Mouse (Mus musculus): ENCODE data around the gene Zfp784. TPM values are rescaled to one million over a fixed set of nuclear protein-coding genes. Genes with fewer than 3 reads are reported as not detected.
A peak's percentile ranks its signal among the peaks of the same experiment; 100 is the strongest.
"Not testable (repeated sequence)": the region's sequence is repeated elsewhere in the genome, so short reads cannot be mapped to it uniquely, and the experiment has no call there.

The Zfp784 gene
- total RNA-seq (2022) = 1 to 10 TPM; 5.4 to 6.0 (median 5.7) TPM

GRCm38 (mm10) chr7:5038109-5038732 is at the start of gene Zfp784:
Zfp784 (minus strand) TSS chr7:5038446.
- DNase-seq (ENCODE audit: low spot score in 2 of 2) = peak; percentile 88 to 95

DNA sequence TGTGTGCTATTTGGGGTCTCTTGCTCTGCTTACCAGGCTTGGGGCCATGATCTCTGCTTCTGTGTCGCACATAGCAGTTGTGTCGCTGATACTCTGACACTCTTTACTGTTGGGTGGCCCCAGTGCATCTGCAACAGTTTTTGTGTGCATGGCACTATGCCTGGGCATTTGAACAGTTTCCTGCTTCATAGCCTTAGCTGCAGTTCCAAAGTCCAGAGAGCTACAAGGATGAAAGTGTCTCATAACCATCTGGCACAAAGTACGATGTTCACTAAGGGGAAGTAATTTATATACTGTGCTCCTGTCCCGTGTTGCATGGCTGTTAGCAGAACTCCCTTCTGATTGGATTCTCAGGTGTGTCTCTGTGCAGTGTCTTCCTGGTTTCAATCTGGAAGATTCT is 49.6 kb upstream of the Zfp784 start:
- DNase-seq (ENCODE audit: low spot score in 2 of 2) = no peak

DNA sequence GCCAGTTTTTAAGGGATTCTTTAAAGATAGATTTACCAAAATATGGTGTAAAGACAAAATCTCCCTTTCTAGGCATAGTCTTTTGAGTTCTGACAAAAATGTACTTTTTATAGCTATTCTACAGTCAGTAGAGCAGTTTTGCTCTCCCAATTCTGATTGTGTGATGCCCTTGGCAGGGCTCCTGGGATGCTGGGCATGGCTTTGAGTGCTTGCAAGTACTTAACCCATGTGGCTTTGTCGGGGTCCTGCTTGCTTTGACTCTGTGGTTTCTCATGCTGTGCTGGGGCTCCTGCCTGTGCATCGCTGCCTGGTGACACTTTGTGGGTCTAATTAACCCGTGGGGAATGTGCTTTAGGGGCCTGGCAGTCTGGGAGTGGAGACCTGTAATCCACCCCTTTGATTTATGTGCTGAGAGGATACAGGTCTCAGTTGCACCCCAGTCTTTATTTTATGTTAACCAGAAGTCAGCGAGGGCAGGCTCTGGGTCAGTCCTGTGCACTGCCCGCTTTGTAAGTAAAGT is 48.7 kb upstream of the Zfp784 start:
- DNase-seq (ENCODE audit: low spot score in 2 of 2) = no peak

DNA sequence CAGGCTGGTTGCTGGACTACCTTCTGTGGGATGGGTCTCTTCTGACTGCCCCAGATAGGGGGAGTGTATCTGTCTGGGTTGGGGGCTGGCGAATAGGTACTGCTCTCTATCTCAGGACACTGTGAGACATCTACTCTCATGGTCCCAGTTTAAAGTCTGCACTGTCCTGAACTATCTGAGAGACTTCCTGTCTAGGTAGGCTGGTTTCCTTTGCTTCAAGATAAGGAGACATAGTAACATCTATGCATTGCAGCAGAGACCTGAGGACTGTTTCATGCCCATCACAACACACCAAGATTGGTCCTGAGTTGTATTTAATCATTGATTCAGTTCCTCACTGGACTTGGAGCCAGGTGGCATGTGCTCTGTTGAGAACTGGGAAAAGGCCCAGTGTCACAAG is 47.3 kb upstream of the Zfp784 start:
- no peak for DNase-seq (ENCODE audit: low spot score in 2 of 2)

DNA sequence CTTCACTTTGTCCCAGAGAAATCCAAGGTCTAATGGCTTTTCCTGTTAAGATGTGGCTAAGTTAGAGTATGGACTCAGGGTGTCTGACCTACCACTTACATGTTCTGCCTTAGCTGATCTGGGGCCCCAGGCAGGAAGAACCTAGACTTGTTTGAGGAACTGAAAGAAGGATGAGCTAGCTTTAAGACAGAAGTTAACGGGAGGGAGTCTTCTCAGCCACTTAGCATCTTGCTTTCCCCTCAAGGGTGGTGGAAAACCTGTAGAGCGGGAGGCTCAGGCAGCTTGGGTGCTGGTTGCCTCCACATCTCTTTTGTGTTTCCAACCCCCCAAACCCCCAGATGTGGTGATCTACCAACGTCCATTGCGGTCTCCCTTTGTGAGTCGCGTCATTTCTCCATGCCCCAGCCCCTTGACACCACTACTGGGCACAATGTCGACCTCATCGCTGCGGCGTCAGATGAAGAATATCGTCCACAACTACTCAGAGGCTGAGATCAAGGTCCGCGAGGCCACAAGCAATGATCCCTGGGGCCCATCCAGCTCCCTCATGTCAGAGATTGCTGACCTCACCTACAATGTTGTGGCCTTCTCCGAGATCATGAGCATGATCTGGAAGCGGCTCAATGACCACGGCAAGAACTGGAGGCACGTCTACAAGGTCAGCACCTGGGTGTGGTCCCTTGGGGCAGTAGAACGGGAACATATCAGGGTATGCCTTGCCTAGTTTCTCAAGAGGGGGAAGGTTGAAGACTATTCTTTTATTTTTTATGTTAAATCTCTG is 45.3 kb upstream of the Zfp784 start:
- DNase-seq (ENCODE audit: low spot score in 2 of 2) = no peak

DNA sequence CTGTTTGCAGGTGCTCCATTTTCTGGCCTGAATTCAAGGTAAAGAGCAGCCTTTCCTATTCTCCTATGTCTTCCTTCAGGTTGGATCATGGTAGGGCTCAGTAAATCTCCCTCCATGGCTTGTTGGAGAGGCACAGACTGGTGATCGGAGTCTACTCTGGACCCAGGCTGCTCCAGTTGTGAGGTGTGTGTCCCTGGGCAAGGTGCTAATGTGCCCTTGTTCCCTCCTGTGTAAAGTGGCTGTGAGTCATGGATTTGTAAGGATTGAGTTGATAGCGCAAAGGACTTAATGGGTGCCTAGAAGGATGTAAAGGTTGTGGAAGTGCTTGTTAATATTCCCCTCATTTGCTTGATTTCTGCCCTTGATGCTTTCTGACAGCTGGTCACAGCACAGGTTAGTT is 43.7 kb upstream of the Zfp784 start:
- DNase-seq (ENCODE audit: low spot score in 2 of 2) = no peak

DNA sequence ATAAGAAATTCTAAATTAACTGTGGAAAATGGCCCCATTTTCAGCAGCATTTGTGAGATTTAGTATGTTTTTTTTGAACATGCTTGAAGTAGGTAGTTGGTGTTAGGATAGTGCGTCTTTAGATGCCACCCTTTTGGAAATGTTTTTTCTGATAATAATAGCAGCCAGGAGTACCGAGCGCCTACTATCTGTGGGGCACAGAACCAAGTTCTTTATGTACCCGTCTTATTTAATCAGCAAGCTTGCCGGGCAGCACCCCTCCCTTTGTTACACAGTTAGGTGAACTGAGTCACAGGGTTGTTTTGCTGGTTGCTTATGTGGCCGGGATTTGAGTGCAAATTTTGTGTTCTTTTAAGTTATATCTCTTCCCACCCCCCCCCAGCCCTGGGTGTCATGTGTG is 43.0 kb upstream of the Zfp784 start:
- DNase-seq (ENCODE audit: low spot score in 2 of 2) = no peak

DNA sequence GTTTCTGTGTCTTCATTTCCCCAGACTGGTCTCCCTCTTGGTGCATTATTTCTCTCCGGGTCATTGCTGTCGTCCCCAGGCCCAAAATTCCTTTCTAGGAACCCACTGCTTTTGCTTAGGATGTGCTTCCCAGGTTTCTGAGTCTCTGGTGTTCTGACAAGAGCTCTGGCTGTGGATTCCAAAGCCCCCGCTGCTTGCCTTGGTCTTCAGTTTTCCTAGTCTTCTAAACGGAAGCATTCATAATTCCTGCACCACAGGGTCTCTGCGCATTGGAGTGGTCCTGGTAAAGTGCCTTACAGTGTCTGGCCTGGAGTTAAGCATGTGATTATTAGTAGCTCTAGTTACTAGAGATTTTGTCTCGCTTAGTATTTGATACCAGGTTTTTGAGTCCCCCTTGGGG is 42.6 kb upstream of the Zfp784 start:
- no peak for DNase-seq (ENCODE audit: low spot score in 2 of 2)

DNA sequence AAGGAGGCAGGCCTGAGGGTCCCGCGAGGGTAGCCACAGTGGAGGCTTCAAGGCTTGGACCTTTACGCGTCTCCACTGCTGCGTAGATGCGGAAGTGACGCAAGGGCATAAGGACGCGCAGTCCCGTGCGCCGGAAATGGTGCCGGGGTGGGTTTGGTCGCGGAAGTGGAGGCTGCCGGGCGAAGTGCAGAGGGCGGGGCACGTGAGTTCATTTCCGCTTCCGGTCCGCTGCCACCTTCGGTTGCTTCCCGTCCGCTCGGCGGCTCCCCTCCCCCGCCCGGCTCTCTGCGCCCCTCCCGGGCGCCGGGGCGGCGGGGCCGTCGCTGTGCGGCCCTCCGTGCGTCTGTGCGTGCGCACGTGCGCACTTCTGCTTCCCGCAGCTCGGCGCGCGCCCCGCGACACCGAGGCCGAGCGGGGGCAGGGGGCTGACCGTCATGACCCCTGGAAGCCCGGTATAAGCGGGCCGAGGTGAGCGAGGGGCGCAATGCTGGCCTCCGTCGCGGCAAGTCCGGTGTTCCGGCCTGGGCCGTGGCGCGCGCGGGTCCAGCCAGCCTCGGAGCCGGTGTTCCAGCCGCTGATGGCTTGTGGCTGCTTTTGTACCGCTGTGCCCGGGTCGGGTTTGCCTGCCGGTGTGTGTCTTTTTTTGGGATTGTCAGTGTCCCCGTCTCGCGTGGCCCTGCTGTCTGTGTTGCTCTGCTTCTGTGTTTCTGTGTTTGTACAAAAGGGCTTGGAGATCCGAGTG is 41.9 kb upstream of the Zfp784 start, which contains the start of gene Epn1:
TSS of gene Epn1 (plus strand) at position 226 of the 742 bp plus-strand sequence.
- peak; percentile 91 to 95 for DNase-seq (ENCODE audit: low spot score in 2 of 2)

DNA sequence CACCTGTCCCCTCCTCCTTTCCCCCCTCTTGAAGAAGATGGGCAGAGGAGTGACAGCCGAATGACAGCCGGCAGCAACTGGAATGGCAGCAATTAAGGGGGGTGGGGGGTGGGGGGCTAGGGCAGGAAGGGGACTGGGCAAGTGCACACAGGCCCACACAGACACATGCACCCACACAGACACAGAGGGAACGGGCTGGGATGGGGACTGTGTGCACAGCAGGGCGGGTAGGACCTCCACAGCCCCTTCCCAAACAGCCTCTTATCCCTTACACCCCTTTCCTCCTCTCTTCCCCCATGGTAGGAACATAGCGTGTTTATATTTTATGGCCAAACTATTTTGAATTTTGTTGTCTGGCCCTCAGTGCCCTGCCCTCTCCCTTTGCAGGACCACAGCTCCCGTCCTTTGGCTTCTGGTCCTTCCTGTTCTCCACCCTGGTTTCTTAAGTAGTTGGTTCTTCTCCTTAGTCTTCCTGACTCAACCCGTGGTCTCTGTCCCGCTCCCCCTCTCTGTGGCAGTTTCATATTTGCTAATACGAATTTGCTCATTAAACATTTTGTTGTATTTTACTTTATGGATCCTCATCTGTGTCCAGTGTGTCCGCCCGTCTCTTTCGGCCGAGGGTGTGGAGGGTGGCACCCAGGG is 41.2 kb upstream of the Zfp784 start:
- not testable (repeated sequence) for DNase-seq (ENCODE audit: low spot score in 2 of 2)

DNA sequence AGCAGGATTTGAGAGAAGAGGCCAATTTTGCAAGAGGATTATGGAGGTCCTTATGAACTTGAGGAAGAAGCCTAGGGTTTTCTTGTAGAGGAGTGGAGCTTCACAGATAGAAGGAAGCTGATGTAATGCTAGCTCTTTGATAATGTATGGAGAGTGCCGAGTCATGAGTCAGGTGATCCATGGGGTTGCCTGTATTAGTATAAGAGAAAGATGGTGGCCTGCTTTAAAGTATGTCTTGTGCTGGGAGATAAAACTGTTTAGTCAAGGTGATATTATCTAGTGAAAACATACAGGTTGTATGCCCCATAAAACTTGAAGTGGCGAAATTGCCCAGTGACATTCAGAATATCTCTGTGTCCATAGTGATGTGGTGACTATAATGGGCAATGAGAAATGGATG is 38.7 kb upstream of the Zfp784 start:
- no peak for DNase-seq (ENCODE audit: low spot score in 2 of 2)

- DNase-seq (ENCODE audit: low spot score in 2 of 2) = no peak
Observed at GRCm38 (mm10) chr7:5074984-5075383, 36.7 kb upstream of the Zfp784 start.

GRCm38 (mm10) chr7:5073586-5073985 is 35.3 kb upstream of the Zfp784 start:
- no peak for DNase-seq (ENCODE audit: low spot score in 2 of 2)

GRCm38 (mm10) chr7:5064886-5065285 is 26.6 kb upstream of the Zfp784 start:
- DNase-seq (ENCODE audit: low spot score in 2 of 2) = no peak

GRCm38 (mm10) chr7:5062360-5063001 is 24.2 kb upstream of the Zfp784 start:
- no peak for DNase-seq (ENCODE audit: low spot score in 2 of 2)

DNA sequence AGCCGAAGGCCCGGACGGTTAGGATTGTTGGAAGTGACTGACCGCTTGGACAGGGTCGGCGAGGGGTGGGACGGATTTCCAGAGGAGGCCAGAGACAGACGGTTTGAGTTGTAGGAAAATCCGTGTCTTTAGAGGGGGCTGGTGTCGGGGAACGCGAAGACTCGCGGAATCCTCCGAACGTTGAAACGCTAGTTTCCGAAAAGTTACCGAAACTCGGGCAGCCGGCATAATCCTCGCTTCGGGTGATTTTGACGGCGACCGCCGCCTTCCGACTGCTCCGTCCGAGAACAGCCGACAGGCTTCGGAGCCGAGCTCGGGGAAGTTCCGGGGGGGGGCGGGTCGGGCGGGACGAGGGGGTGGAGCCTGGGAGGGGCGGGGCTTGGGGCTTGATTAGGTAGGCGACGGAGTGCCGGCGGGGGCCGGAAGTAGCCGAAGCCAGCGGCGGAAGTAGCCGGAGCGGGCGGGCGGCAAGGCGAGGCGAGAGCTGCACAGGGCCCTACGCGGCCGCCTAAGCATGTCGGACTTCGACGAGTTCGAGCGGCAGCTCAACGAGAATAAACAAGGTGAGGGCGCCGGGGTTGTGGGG is 23.6 kb upstream of the Zfp784 start, which contains the start of gene U2af2:
TSS of gene U2af2 (plus strand) at position 370 of the 586 bp plus-strand sequence.
- DNase-seq (ENCODE audit: low spot score in 2 of 2) = peak; percentile 82 to 92

DNA sequence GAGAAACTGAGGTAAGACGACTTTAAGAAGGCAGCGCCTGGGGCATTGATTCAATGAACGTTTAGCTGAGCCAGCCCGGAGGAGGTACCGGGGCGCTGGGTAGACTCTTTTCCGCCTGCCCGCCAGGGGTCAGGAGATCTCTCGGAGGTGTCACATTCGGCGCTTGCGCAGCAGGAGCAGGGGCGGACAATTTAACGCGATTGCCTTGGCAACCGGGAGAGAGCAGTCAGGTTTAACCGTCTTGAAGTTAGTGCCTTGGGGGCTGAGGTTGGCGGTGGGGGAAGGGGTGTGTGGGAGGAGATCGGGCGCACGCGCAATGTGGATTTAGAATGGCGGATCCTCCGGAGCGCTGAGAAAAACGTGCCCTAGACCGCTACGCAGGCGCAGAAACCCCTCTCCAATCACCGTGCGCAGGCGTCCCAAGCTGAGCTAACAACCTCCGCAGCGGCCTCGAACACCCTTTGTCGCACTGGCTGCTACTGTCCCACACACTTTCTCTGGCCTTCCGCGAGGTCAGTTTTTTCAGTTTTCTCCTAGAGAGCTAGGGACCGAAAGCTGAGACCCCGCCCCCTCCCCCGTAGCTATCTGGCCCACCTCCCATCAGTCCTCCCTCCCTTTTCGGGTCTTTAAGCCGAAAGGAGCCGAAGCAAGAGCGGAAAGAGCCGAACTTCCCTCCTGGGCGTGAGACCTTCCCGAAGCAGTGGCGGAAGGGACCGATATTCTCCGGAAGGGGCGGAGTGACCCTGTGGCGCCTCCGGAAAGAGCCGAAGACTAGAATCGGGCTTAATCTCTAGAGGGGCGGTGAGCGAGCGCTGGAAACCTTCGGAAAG is 22.9 kb upstream of the Zfp784 start:
- peak; percentile 96 to 98 for DNase-seq (ENCODE audit: low spot score in 2 of 2)

DNA sequence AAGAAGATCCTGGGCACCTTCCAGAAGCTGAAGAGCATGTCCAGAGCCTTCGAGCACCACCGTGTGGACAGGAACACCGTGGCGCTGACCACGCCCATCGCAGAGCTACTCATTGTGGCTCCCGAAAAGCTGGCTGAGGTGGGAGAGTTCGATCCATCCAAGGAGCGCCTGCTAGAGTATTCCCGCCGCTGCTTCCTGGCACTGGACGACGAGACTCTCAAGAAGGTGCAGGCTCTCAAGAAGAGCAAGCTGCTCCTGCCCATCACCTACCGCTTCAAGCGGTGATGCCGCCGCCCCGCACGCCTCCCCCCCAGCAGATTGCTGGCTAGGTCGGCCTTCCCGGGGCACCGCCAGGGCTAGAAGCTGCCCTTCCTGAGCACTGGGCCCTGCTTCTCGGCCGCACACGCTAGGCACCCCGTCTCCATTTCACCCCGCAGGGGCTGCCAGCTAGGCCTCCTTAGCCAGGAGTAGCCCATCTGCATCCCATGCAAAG is 22.0 kb upstream of the Zfp784 start:
- peak in 1 of 2 experiments; percentile 82 for DNase-seq (ENCODE audit: low spot score in 2 of 2)

GRCm38 (mm10) chr7:5059421-5059820 is 21.2 kb upstream of the Zfp784 start:
- no peak for DNase-seq (ENCODE audit: low spot score in 2 of 2)

Data from left cerebral cortex, adult 8-10 months (tissue).